Mouse (Mus musculus): Measurements from ENCODE around the gene Acp5. TPM values are rescaled to one million over a fixed set of nuclear protein-coding genes. Genes with fewer than 3 reads are reported as not detected.

The Acp5 gene
- total and polyA plus RNA-seq, 3 experiments: 15.6 to 17.4 TPM; not detected in 1

GRCm38 (mm10) chr9:22149426-22150248 lies 14.1 kb upstream of the Acp5 start:
- peaks cover 0 to 16% of the 10 kb centered on the region in 2 experiments; a peak in 2 of 4 replicates for H3K36me3 ChIP-seq (ENCODE audit: control insufficient read depth in 1 of 2, insufficient read depth in 2 of 2, low read length in 2 of 2)
- no peak overlapping the region for H3K27ac ChIP-seq (ENCODE audit: control insufficient read depth, low read depth, low read length)
- no peaks in the 10 kb centered on the region for H3K27me3 ChIP-seq (ENCODE audit: control insufficient read depth in 1 of 2, insufficient read depth in 2 of 2, low read length in 2 of 2)
- H3K4me3 ChIP-seq (ENCODE audit: control insufficient read depth in 1 of 2, insufficient read depth in 1 of 2, low read depth in 2 of 2, low read length in 2 of 2): peak overlapping the region; percentile 24 to 33
- H3K9ac ChIP-seq (ENCODE audit: control insufficient read depth, low read depth, low read length, poor library complexity, severe bottlenecking): peak overlapping the region; percentile 32
- H3K4me1 ChIP-seq (ENCODE audit: control insufficient read depth in 1 of 2, insufficient read depth in 2 of 2, low read length in 2 of 2): peaks cover 8 to 22% of the 10 kb centered on the region in 2 experiments
- no peaks in the 10 kb centered on the region for H3K79me2 ChIP-seq (ENCODE audit: control insufficient read depth, insufficient read depth, low read length, poor library complexity)
- no peaks in the 10 kb centered on the region for H3K9me3 ChIP-seq (replicated peaks; ENCODE audit: insufficient read depth, low read length)
- peak; percentile 94 for DNase-seq (ENCODE audit: low read depth, low spot score)
- peak; percentile 56 for TF ChIP-seq SIN3A (IDR thresholded peaks at IDR 0.05; ENCODE audit: low read length)
- no peak for TF ChIP-seq CHD1 (IDR thresholded peaks at IDR 0.05; ENCODE audit: low read depth, low read length)
- no peak for TF ChIP-seq UBTF (IDR thresholded peaks at IDR 0.05; ENCODE audit: borderline replicate concordance, insufficient read depth, low read depth, low read length)
- no peak; the same call in 1 of the 2 replicates for TF ChIP-seq MAX (IDR thresholded peaks at IDR 0.05; ENCODE audit: low read length)
- TF ChIP-seq POLR2A (IDR thresholded peaks at IDR 0.05; ENCODE audit: control insufficient read depth in 1 of 2, insufficient read depth in 1 of 2, low read depth in 1 of 2, low read length in 2 of 2, poor library complexity in 1 of 2): peak; percentile 41 to 62; a peak in 3 of 4 replicates
- TF ChIP-seq KAT2A (conservative IDR thresholded peaks at IDR 0.05; ENCODE audit: low read depth, low read length): no peak; the same call in 1 of the 2 replicates
- TF ChIP-seq NELFE (IDR thresholded peaks at IDR 0.05; ENCODE audit: low read depth, low read length): peak; percentile 54
- no peak for TF ChIP-seq GABPA (IDR thresholded peaks at IDR 0.05; ENCODE audit: low read depth, low read length)
- TF ChIP-seq CTCF (IDR thresholded peaks at IDR 0.05 in 2 of 3, conservative IDR thresholded peaks at IDR 0.05 in 1 of 3; ENCODE audit: control insufficient read depth in 1 of 3, insufficient read depth in 1 of 3, low read depth in 2 of 3, low read length in 3 of 3, poor library complexity in 1 of 3, severe bottlenecking in 1 of 3): no peak
- no peak; the same call in 1 of the 2 replicates for TF ChIP-seq HCFC1 (IDR thresholded peaks at IDR 0.05; ENCODE audit: low read depth, low read length)
- no peak for TF ChIP-seq USF1 (IDR thresholded peaks at IDR 0.05; ENCODE audit: low read depth, low read length)
- TF ChIP-seq ZNF384 (IDR thresholded peaks at IDR 0.05; ENCODE audit: low read depth, low read length): peak; percentile 77
- TF ChIP-seq E2F4 (IDR thresholded peaks at IDR 0.05; ENCODE audit: borderline replicate concordance, low read depth, low read length): no peak
- no peak for TF ChIP-seq BHLHE40 (IDR thresholded peaks at IDR 0.05; ENCODE audit: borderline replicate concordance, low read depth, low read length)
- TF ChIP-seq USF2 (IDR thresholded peaks at IDR 0.05; ENCODE audit: borderline replicate concordance in 1 of 2, insufficient read depth in 1 of 2, low read depth in 1 of 2, low read length in 2 of 2): no peak
- TF ChIP-seq ZC3H11A (IDR thresholded peaks at IDR 0.05; ENCODE audit: low read depth, low read length): no peak
- TF ChIP-seq POLR2AphosphoS5 (IDR thresholded peaks at IDR 0.05; ENCODE audit: borderline replicate concordance, low read depth, low read length): no peak
- no peak for TF ChIP-seq MEF2A (IDR thresholded peaks at IDR 0.05; ENCODE audit: extremely low read depth, insufficient replicate concordance, low read depth, low read length, poor library complexity, severe bottlenecking)
- TF ChIP-seq ZMIZ1 (IDR thresholded peaks at IDR 0.05; ENCODE audit: low read depth, low read length): peak; percentile 90
- no peak for TF ChIP-seq RCOR1 (IDR thresholded peaks at IDR 0.05; ENCODE audit: low read depth, low read length)
- TF ChIP-seq MAFK (IDR thresholded peaks at IDR 0.05; ENCODE audit: borderline replicate concordance, low read depth, low read length): no peak
- no peak for TF ChIP-seq RAD21 (IDR thresholded peaks at IDR 0.05; ENCODE audit: low read depth, low read length)
- no peak for TF ChIP-seq ELF1 (IDR thresholded peaks at IDR 0.05; ENCODE audit: low read depth, low read length)
- no peak for TF ChIP-seq JUND (IDR thresholded peaks at IDR 0.05; ENCODE audit: low read depth, low read length)
- TF ChIP-seq TAL1 (IDR thresholded peaks at IDR 0.05; ENCODE audit: low read length): no peak
- TF ChIP-seq GATA1 (IDR thresholded peaks at IDR 0.05; ENCODE audit: low read depth, low read length): no peak
- TF ChIP-seq MAZ (IDR thresholded peaks at IDR 0.05; ENCODE audit: low read depth, low read length): peak; percentile 59; the same call in 1 of the 2 replicates
- peak; percentile 5; the same call in 1 of the 2 replicates for TF ChIP-seq TCF12 (IDR thresholded peaks at IDR 0.05; ENCODE audit: low read depth, low read length)
- TF ChIP-seq ZKSCAN1 (IDR thresholded peaks at IDR 0.05; ENCODE audit: low read depth, low read length): no peak
- peak; percentile 85; the same call in 1 of the 2 replicates for TF ChIP-seq TBP (IDR thresholded peaks at IDR 0.05; ENCODE audit: low read depth, low read length)
- TF ChIP-seq MXI1 (IDR thresholded peaks at IDR 0.05; ENCODE audit: low read depth, low read length): peak; percentile 58
- no peak for TF ChIP-seq SMC3 (IDR thresholded peaks at IDR 0.05; ENCODE audit: low read depth, low read length)
- TF ChIP-seq MYC (IDR thresholded peaks at IDR 0.05; ENCODE audit: low read depth, low read length): no peak
- TF ChIP-seq MYB (IDR thresholded peaks at IDR 0.05; ENCODE audit: low read depth, low read length): no peak
- no peak for TF ChIP-seq CHD2 (IDR thresholded peaks at IDR 0.05; ENCODE audit: low read length)
- no peak; a peak in 2 of 4 replicates for TF ChIP-seq EP300 (IDR thresholded peaks at IDR 0.05; ENCODE audit: low read depth in 1 of 2, low read length in 2 of 2)

Measured in MEL (cell line).